Mouse (Mus musculus): Measurements from ENCODE around the gene Cx3cr1. TPM values are rescaled to one million over a fixed set of nuclear protein-coding genes. Genes with fewer than 3 reads are reported as not detected.

The Cx3cr1 gene
- polyA plus RNA-seq, 1 experiment = not detected

DNA sequence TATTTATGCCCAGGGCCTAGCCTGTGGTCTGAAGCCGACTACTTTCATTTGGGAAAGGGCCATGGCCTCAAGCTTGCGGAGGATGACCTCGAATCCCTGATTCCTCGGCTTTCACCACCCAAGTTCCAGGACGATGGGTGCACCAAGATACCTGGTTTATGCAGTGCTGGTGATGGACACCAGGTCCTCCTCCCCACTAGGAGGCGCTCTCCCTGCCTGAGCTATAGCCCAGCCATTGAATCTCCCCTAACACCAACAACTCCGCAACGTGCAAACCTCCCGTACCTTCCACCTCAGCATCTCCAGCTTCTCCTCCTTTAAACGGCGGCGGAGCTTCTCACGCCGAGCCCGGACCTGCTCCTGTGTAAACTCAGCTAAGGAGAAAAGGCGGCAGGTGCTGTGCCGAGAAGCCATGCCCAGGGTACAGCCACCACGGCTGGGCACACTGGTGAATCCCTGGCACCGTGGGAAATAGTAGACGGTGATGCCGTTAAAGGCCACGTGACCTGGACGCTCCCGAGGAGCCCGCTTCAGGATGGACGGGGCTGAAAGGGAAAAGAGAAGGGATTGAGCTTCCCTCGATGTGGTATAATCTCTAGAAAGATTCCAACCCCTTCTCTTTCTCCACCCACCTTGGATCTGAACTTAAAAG, 95.7 kb downstream of the Cx3cr1 start:
- TF ChIP-seq E2F4 (IDR thresholded peaks at IDR 0.05; ENCODE audit: insufficient read depth) = no peak
- TF ChIP-seq SRF (IDR thresholded peaks at IDR 0.05; ENCODE audit: control insufficient read depth, insufficient read length, low read depth) = no peak
- no peak for TF ChIP-seq MAX (IDR thresholded peaks at IDR 0.05; ENCODE audit: low read depth)
- no peak for TF ChIP-seq MYOD1 (IDR thresholded peaks at IDR 0.05; ENCODE audit: control insufficient read depth in 1 of 3, insufficient read length in 2 of 3, low read depth in 2 of 3)
- no peak for TF ChIP-seq MYOG (IDR thresholded peaks at IDR 0.05; ENCODE audit: control insufficient read depth in 1 of 3, insufficient read depth in 1 of 3, insufficient read length in 2 of 3, low read depth in 2 of 3)
- TF ChIP-seq TCF3 (IDR thresholded peaks at IDR 0.05; ENCODE audit: insufficient read length, low read depth) = no peak
- TF ChIP-seq USF1 (IDR thresholded peaks at IDR 0.05; ENCODE audit: low read depth) = no peak
- no peak for TF ChIP-seq POLR2AphosphoS2 (IDR thresholded peaks at IDR 0.05; ENCODE audit: insufficient read length, low read depth)
- TF ChIP-seq POLR2A (IDR thresholded peaks at IDR 0.05; ENCODE audit: insufficient read length, low read depth) = no peak
- no peak for TF ChIP-seq TCF12 (IDR thresholded peaks at IDR 0.05; ENCODE audit: insufficient read depth, poor library complexity, severe bottlenecking)
- H3K27me3 ChIP-seq (ENCODE audit: control insufficient read depth, insufficient read depth, insufficient read length) = no peaks in the 10 kb centered on the region

DNA sequence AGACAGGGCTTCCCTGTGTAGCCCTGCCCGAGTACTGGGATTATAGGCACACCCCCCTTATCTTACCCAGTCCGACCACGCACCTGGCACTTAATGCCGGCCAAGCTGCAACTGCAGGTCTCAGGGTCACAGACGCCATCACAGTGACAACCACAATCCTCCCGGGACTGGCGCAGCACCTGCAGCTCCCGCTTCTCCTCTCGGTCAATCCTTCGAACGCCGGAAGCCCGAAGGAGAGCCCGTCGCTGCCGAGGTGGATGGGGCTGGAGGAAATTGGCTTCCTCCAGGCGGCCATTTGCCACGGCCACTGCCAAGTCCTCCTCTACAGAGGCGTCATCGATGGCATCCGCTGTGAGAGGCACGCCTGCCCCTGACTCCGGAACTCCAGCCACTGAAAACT, 96.4 kb downstream of the Cx3cr1 start:
- TF ChIP-seq TCF12 (IDR thresholded peaks at IDR 0.05; ENCODE audit: insufficient read depth, poor library complexity, severe bottlenecking) (no peak), SRF (IDR thresholded peaks at IDR 0.05; ENCODE audit: control insufficient read depth, insufficient read length, low read depth) (no peak), TCF3 (IDR thresholded peaks at IDR 0.05; ENCODE audit: insufficient read length, low read depth) (no peak), MYOG (IDR thresholded peaks at IDR 0.05; ENCODE audit: control insufficient read depth in 1 of 3, insufficient read depth in 1 of 3, insufficient read length in 2 of 3, low read depth in 2 of 3) (no peak), USF1 (IDR thresholded peaks at IDR 0.05; ENCODE audit: low read depth) (no peak), POLR2AphosphoS2 (IDR thresholded peaks at IDR 0.05; ENCODE audit: insufficient read length, low read depth) (no peak), MAX (IDR thresholded peaks at IDR 0.05; ENCODE audit: low read depth) (no peak), CEBPB (IDR thresholded peaks at IDR 0.05; ENCODE audit: insufficient read depth, poor library complexity, severe bottlenecking) (no peak), E2F4 (IDR thresholded peaks at IDR 0.05; ENCODE audit: insufficient read depth) (no peak), POLR2A (IDR thresholded peaks at IDR 0.05; ENCODE audit: insufficient read length, low read depth) (no peak), REST (IDR thresholded peaks at IDR 0.05; ENCODE audit: insufficient read depth, insufficient read length) (no peak), MYOD1 (IDR thresholded peaks at IDR 0.05; ENCODE audit: control insufficient read depth in 1 of 3, insufficient read length in 2 of 3, low read depth in 2 of 3) (no peak)
- peaks cover 8% of the 10 kb centered on the region for H3K36me3 ChIP-seq (ENCODE audit: control insufficient read depth, insufficient read depth)
- H3K27me3 ChIP-seq (ENCODE audit: control insufficient read depth, insufficient read depth, insufficient read length) = no peaks in the 10 kb centered on the region
- H3K4me2 ChIP-seq (ENCODE audit: low read depth) = no peak overlapping the region
- peaks cover 12% of the 10 kb centered on the region for H3K79me2 ChIP-seq (ENCODE audit: control insufficient read depth, insufficient read depth)
- no peak overlapping the region for H3K4me3 ChIP-seq
- no peak overlapping the region for H3ac ChIP-seq (ENCODE audit: control insufficient read depth, insufficient read length)

More for the DNA sequence above, 95.7 kb downstream of the Cx3cr1 start:
- Histone ChIP-seq H3K79me2 (ENCODE audit: control insufficient read depth, insufficient read depth) (peaks cover 19% of the 10 kb centered on the region), H3K4me2 (ENCODE audit: low read depth) (no peak overlapping the region), H3K4me3 (no peak overlapping the region), H3K36me3 (ENCODE audit: control insufficient read depth, insufficient read depth) (peaks cover 8% of the 10 kb centered on the region), H3ac (ENCODE audit: control insufficient read depth, insufficient read length) (no peak overlapping the region)

DNA sequence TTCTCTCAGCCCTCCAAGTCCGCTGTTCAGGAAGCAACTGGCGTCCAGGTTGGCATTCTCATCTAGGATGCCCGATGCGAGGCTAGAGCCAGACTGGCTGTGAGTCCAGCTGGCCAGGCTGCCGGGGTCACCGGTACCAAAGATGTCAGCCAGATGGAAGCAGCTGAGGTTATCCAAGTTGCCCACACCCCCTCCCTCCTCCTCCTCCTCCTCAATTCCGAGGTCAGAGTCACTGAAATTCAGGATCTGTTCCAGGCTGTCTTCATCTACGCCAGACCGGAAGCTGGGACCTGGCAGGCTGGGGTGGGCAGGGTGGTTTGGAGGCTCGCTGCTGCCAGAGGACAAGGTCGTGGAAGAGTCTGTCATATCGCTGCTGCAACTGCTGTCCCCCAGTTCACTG, 97.1 kb downstream of the Cx3cr1 start:
- no peak for TF ChIP-seq E2F4 (IDR thresholded peaks at IDR 0.05; ENCODE audit: insufficient read depth)
- no peak for TF ChIP-seq TCF3 (IDR thresholded peaks at IDR 0.05; ENCODE audit: insufficient read length, low read depth)
- no peak for TF ChIP-seq SRF (IDR thresholded peaks at IDR 0.05; ENCODE audit: control insufficient read depth, insufficient read length, low read depth)
- TF ChIP-seq MAX (IDR thresholded peaks at IDR 0.05; ENCODE audit: low read depth) = no peak
- TF ChIP-seq MYOG (IDR thresholded peaks at IDR 0.05; ENCODE audit: control insufficient read depth in 1 of 3, insufficient read depth in 1 of 3, insufficient read length in 2 of 3, low read depth in 2 of 3) = no peak
- TF ChIP-seq POLR2AphosphoS2 (IDR thresholded peaks at IDR 0.05; ENCODE audit: insufficient read length, low read depth) = no peak
- no peak for TF ChIP-seq MYOD1 (IDR thresholded peaks at IDR 0.05; ENCODE audit: control insufficient read depth in 1 of 3, insufficient read length in 2 of 3, low read depth in 2 of 3)
- TF ChIP-seq REST (IDR thresholded peaks at IDR 0.05; ENCODE audit: insufficient read depth, insufficient read length) = no peak
- TF ChIP-seq CEBPB (IDR thresholded peaks at IDR 0.05; ENCODE audit: insufficient read depth, poor library complexity, severe bottlenecking) = no peak
- TF ChIP-seq TCF12 (IDR thresholded peaks at IDR 0.05; ENCODE audit: insufficient read depth, poor library complexity, severe bottlenecking) = no peak
- TF ChIP-seq USF1 (IDR thresholded peaks at IDR 0.05; ENCODE audit: low read depth) = no peak
- H3K27me3 ChIP-seq (ENCODE audit: control insufficient read depth, insufficient read depth, insufficient read length) = no peaks in the 10 kb centered on the region

DNA sequence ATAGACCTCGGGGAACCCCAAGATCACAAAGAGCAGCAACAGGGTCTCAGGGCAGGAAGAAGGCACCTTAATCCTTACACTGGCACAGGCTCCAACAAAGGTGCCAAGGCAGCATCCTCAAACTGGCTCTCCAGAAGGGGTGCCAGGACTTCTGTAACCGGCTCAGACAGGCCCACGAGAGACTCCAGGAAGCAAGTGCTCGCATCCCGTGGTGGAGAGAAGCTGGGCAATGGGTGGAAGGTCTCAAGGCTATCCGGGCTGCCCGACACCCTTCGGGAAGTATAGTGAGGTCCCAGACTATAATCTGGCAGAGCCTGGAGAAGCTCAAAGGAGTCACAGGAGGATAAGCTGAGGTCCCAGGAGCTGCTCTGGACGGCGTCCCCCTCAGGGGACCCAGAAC, 97.5 kb downstream of the Cx3cr1 start:
- H3K4me3 ChIP-seq = no peak overlapping the region

More for the DNA sequence above, 97.1 kb downstream of the Cx3cr1 start:
- no peak overlapping the region for H3K4me3 ChIP-seq
- H3K36me3 ChIP-seq (ENCODE audit: control insufficient read depth, insufficient read depth) = peaks cover 8% of the 10 kb centered on the region
- H3ac ChIP-seq (ENCODE audit: control insufficient read depth, insufficient read length) = no peak overlapping the region
- peaks cover 6% of the 10 kb centered on the region for H3K79me2 ChIP-seq (ENCODE audit: control insufficient read depth, insufficient read depth)
- H3K4me2 ChIP-seq (ENCODE audit: low read depth) = no peak overlapping the region

More for the DNA sequence above, 97.5 kb downstream of the Cx3cr1 start:
- H3K27me3 ChIP-seq (ENCODE audit: control insufficient read depth, insufficient read depth, insufficient read length) = no peaks in the 10 kb centered on the region
- no peak overlapping the region for H3ac ChIP-seq (ENCODE audit: control insufficient read depth, insufficient read length)
- H3K79me2 ChIP-seq (ENCODE audit: control insufficient read depth, insufficient read depth) = peaks cover 5% of the 10 kb centered on the region
- no peak overlapping the region for H3K4me2 ChIP-seq (ENCODE audit: low read depth)
- TF ChIP-seq MYOD1 (IDR thresholded peaks at IDR 0.05; ENCODE audit: control insufficient read depth in 1 of 3, insufficient read length in 2 of 3, low read depth in 2 of 3) (no peak), POLR2A (IDR thresholded peaks at IDR 0.05; ENCODE audit: insufficient read length, low read depth) (no peak)
- peaks cover 8% of the 10 kb centered on the region for H3K36me3 ChIP-seq (ENCODE audit: control insufficient read depth, insufficient read depth)
